Mouse (Mus musculus) MEL-GATA-1-ER (cell line): ENCODE measurements around the gene Galnt16.

Experiments used
- DNase-seq: peaks from one replicate; pipeline ENCODE4 v3.0.0-alpha.2; 2012; ENCODE audit warnings: low read depth; ENCODE audit errors: extremely low read depth

Galnt16 gene

GRCm38 (mm10) chr12:80530630-80531029 is 12.6 kb downstream of the Galnt16 start:
- DNase-seq: no peak

GRCm38 (mm10) chr12:80531585-80531984 is 13.5 kb downstream of the Galnt16 start:
- DNase-seq: peak; percentile 6

GRCm38 (mm10) chr12:80533876-80534275 is 15.8 kb downstream of the Galnt16 start:
- no peak for DNase-seq

GRCm38 (mm10) chr12:80537313-80537712 is 19.2 kb downstream of the Galnt16 start:
- DNase-seq: no peak

DNA sequence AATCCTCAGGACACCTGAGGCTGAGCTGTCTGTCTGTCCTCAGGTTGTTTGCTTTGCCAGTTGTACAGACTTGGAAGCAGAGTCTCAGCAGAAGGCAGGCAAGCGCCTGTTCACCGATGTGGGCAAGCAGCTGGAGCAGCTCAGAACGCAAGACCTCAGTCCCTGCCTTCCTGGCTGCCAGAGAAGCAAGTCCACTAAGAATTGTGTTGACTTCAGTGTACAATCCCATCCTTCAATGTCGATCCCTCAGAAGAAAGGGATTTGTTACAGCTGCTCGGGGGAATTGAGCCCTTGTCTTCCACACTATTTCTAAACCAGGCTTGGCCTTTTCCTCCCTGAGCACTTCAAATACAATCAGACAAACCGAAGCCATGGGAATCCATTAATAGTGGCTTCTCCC is 20.2 kb downstream of the Galnt16 start:
- DNase-seq: no peak

DNA sequence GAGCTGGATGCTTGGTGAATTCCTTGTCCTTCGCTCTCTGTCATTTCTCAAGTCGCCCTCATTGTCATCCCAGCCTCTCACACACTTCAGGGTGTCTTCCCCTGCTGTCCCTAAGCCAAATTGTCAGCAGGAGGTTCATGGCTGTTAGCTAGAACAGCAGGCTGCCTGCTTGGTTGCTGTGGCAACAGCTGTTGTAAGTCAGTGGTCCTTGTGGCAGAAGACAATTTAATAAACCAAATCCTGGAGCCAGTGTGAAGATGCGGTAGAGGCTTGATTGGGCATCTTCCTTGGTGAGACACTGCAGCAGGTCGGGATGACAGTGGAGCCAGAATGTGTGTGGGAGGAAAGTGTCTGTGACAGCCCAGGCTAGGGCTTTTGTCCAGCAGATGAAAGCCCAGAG is 27.2 kb downstream of the Galnt16 start:
- no peak for DNase-seq

DNA sequence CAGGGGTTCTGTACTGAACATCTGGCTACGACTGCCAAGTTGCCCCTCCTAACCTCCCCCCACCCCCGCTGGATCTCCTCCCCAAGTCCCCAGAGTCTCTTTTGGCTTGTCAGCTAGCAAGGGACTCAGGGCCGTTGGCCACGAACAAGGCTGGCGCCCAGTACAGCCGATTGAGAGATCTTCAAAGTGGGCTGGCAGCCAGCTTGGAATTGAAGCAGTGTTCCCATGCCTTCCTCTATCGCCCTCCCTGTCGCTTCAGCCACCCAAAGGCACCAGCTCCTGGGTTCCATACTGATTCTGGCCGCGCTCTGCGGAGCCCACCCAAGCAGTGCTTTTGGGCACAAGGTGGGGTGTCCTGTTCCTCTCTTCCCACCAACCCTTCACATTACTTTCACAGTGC is 31.6 kb downstream of the Galnt16 start:
- DNase-seq: no peak

- DNase-seq: peak; percentile 8
These were observed 35.1 kb downstream of the Galnt16 start for GRCm38 (mm10) chr12:80553157-80553556.

- no peak for DNase-seq
These were observed 36.2 kb downstream of the Galnt16 start for GRCm38 (mm10) chr12:80554312-80554711.

GRCm38 (mm10) chr12:80561904-80562303 is 43.8 kb downstream of the Galnt16 start:
- no peak for DNase-seq

GRCm38 (mm10) chr12:80562793-80563192 is 44.7 kb downstream of the Galnt16 start:
- no peak for DNase-seq

DNA sequence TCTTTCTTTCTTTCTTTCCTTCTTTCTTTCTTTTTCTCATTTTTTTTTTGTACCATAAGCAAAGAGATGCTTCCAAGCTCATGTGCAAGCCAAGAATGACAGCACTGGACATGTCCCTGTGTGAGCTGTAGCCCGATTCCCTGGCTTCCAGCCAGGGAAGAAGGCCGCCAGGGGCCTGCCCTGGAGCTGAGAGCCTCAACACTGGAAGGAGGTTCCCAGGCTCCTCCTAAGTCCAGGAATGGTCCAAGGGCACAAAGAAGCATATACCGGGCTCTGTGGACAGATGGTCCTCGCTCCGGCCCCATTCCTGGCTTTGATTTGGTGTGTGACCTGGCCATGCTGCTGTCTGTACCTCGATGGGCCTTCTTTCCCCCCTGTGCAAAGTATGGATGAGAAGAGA is 46.9 kb downstream of the Galnt16 start:
- no peak for DNase-seq

- no peak for DNase-seq
These were observed 47.7 kb downstream of the Galnt16 start for GRCm38 (mm10) chr12:80565793-80566192.

- no peak for DNase-seq
These were observed 48.4 kb downstream of the Galnt16 start for GRCm38 (mm10) chr12:80566502-80566901.

DNA sequence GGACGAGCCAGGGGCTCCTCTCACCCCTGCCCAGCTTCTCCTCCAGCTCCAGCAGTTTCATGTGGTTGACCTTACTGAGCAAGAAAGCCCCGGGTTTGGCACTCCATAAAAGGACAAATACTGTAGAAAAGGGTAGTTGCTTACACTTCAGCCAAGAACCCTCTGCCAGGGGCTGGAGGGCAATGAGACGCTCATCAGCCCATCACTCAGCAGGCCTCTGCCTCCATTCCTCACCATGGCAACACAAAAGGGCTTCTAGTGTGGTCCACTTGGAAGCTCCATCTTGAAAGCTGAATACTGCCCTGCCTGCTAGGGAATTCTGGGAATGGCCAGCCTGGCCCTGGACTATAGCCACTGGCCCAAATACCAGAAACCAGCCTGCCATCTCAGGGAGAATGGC is 49.3 kb downstream of the Galnt16 start:
- DNase-seq: no peak

- DNase-seq: no peak
These were observed 51.5 kb downstream of the Galnt16 start for GRCm38 (mm10) chr12:80569561-80569960.

DNA sequence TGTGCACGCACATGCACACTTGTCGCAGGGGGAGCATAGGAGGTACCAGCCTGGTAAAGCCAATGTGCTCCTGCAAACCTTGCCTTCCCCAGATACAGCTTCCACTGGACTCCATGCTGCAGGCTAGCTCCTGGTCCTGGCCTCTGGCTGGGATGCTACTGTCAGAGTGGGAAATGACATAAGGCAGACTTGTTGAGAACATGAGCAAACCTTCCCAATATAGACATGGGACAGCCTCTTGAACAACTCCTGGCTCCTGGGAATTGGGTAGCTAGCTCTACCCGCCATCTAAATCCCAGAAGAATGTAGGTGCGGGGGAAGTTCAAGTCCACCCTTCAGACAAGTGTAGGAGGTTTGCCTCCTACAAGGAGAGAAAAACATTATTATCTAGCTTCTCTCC is 56.2 kb downstream of the Galnt16 start:
- DNase-seq: no peak

DNA sequence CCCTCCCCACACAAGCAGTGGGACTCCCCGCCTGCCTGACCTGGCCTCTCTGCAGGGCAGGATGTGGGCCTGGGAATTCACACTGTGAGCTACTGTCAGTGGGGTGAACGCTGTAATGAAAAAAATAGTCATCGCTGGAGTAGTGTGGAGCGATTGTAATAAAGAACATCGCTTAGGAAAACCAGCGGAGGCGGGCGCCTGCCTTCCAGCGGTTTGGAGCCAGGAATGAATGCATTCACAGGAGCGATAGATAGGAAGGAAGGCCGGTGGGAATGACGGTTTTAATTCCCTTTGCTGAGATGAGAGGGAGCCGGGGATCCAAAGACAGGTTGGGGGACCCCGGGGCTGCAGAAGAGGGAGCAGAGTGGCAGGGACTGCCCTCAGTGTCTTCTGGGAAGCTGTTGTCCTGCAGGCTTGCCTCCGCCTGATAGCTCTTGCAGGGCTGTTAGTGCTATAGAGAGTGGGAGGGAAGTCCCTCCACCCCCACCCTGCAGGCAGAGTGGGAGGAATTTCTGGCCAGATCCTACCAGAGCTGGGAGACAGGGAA is 56.8 kb downstream of the Galnt16 start:
- no peak for DNase-seq

DNA sequence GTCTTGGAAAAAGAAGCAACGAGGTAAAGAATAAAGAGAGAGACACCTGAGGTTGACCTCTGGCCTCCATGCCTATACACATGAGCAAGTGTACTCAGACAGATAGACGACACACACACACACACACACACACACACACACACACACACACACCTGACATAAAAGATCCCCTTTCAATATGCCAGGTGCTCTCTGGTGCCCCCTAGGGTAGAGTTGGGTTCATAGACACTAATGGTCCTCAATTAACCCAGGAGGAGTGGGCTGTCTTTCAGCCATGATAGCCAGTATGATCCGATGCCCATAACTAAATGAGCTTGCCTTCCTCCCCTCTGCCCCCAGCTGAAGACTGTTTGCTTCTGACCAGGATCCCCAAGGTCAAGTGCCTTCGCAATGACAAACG is 59.0 kb downstream of the Galnt16 start:
- DNase-seq: peak; percentile 18

GRCm38 (mm10) chr12:80581357-80581756 is 63.3 kb downstream of the Galnt16 start:
- no peak for DNase-seq

DNA sequence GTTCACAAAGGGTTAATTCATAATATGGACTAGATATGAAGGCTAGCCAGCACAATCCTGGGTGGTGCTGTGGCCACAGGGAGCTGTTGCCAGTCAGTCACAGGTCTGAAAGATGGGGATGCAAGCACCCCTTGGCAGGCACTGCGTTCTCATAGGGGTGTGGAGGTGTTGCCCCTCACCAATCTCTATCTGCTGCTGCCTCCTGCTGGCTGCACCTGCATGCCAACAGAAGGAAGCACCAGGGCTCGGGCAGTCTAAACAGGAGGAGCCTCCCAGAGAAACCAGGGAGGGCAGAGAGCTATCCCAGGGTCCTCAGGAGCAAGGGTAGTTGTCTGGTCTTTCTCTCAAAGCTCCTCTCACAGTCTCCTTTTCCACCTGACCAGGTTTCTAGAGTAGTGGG is 66.9 kb downstream of the Galnt16 start:
- no peak for DNase-seq

GRCm38 (mm10) chr12:80594141-80594540 is 76.1 kb downstream of the Galnt16 start:
- peak; percentile 53 for DNase-seq

- no peak for DNase-seq
These were observed 76.7 kb downstream of the Galnt16 start for GRCm38 (mm10) chr12:80594781-80595180.

- peak; percentile 41 for DNase-seq
These were observed 77.5 kb downstream of the Galnt16 start for GRCm38 (mm10) chr12:80595566-80595965.
